Mouse (Mus musculus) hematopoietic multipotent progenitor cell, adult 10-12 weeks (in vitro differentiated cells): ENCODE data around the gene 1300017J02Rik. TPM values are rescaled to one million over a fixed set of nuclear protein-coding genes. Genes with fewer than 3 reads are reported as not detected.

Experiments used
- polyA plus RNA-seq: library from polyadenylated mRNA; stranded (reverse); fragments of >175 nt; gene quantifications from 2 replicates; pipeline ENCODE4 v1.2.3, GENCODE M21; 2012; ENCODE audit warnings: low replicate concordance

1300017J02Rik gene
- 0.39 and 10.6 TPM in 2 replicates for polyA plus RNA-seq

DNA sequence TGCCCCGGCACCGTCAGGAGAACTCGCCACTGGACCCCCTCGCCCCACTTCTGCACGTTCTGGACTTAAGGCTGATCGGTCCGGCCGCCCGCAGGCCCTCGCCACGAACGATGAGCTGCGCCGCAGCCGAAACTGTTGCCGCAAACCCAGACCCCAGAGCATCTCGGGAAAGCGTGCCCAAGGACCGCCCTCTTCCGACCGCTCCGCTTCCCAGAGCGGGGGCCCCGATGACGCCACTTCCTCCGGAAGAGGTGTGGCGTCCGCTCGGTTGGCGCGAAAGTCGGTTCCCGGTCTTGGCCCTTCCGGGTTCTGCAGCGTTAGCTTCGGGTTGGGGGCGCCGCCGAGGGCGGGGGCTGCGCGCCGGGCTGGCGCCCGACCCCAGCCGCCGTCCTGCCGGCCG is at the start of gene 1300017J02Rik, which contains the start of gene Topbp1:
TSS of gene 1300017J02Rik (minus strand) at position 156 of the 400 bp plus-strand sequence.
TSS of gene Topbp1 (plus strand) at position 289 of the 400 bp plus-strand sequence.

GRCm38 (mm10) chr9:103230151-103230951 is 74.5 kb downstream of the 1300017J02Rik start, which contains the start of the genes Gm20425 and Trf:
TSS of gene Gm20425 (minus strand) at chr9:103230307.
TSS of gene Trf (minus strand) at chr9:103230444.

GRCm38 (mm10) chr9:103201561-103202260 is 103.2 kb downstream of the 1300017J02Rik start, which contains the start of gene Srprb:
TSS of gene Srprb (minus strand) at chr9:103202137.

Other genes starting within 250 kb of the 1300017J02Rik start
- 0.12 and 8.0 TPM in 2 replicates for gene Rab6b, start 193.3 kb downstream of the 1300017J02Rik start, polyA plus RNA-seq
- gene Srprb, start 102.9 kb downstream of the 1300017J02Rik start, polyA plus RNA-seq: 7.5 and 22.8 TPM in 2 replicates
- gene Gm20425, start 74.8 kb downstream of the 1300017J02Rik start, polyA plus RNA-seq: not detected in 2 replicates
- 105 and 170 TPM in 2 replicates for gene Trf, start 74.6 kb downstream of the 1300017J02Rik start, polyA plus RNA-seq
- gene Topbp1, start 133 bp upstream of the 1300017J02Rik start, polyA plus RNA-seq: 12.4 and 20.1 TPM in 2 replicates
- 104 and 173 TPM in 2 replicates for gene Cdv3, start 60.8 kb upstream of the 1300017J02Rik start, polyA plus RNA-seq
- gene Bfsp2, start 175.3 kb upstream of the 1300017J02Rik start, polyA plus RNA-seq: 19.0 and 23.3 TPM in 2 replicates